Mouse (Mus musculus): ENCODE results near the gene Cldn15.

Cldn15 gene

DNA sequence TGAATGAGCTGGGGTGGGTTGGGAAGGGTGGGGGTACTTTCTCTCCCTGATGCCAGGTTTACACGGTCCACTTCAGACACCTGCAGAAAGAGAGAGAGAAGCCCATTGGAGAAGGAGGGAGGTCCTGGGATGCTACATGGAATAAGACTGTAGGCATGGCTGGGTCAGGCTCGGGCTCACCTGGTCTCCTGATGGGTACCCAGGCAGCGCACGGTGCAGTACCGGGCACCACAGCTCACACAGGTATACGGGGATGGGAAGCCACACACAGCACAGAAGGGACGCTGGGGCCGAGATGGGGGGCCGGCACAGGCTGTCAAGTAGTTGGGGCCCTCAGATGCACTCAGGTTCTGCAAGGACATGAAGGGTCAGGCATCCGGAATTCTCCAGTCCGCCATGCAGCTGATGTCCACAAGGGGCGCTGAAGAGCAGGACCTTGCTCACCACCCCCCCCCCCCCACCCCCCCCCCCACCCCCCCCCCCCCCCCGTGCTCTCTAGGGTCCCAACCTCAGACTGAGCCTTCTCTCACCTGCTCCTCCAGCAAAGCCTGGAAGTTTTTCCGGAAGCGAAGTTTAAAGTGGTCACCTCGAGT is 16.0 kb downstream of the Cldn15 start:
- DNase-seq (ENCODE audit: low spot score), result no peak

DNA sequence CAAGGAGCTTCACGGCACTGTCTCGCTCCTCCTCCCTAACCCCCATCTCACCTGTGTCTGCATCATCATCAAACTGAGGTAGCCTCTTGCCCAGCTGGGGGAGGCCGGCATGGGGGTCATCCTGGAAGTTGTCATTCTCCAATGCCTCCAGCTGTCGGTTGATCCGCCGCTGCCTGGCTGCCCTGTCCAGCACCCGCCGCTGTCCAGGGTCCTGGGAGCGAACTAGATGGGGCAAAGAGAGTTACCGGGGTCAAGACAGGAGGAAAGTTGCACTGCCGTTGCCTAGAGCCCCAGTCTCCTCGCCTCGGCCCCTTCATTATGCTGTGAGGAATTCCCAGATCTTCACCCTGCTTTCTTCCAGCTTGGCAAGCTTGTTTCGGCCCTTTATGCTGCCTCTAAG is 18.4 kb downstream of the Cldn15 start:
- DNase-seq (ENCODE audit: low spot score), result no peak

- DNase-seq (ENCODE audit: low spot score), result peak; percentile 93
Observed at GRCm38 (mm10) chr5:136986695-136987137, 20.3 kb downstream of the Cldn15 start, which contains the start of gene Plod3. Gene Plod3, plus strand, starts transcription at chr5:136987019.

DNA sequence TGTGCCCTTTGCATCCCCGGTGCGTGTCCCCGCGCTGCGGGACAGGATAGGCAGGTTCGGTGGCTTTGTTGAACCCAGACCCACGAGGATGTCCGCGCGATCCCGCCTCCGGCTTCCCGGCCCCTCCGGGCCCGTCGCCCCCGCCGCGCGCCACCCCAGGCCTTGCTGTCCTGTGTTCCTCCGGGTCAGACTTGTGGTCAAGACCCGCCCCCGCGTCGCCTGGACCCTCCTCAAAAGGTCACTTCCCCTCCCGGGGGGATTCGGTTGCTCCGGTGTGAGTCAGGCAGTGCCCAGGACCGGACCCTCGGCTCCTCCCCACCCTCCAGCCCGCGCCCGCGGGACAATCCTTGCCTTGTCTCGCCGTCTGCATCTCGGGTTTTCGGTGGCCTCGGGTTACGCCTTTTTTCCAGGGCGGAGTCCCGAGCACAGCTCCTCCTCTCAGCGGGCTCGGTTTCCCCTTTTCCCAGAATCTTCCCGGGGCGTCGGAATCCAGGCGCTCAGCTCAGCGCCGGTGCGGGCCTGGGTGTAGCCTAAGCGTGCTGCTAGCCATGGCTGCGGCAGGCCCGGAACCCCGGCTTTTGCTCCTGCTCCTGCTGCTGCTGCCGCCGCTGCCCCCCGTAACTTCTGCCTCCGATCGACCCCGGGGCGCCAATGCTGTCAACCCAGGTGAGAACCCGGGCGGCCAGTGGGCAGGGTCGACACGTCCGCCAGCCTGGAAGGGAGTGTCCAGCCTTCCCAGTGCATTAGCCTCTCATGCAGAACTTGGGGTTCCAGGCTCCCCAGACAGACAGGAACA is 20.9 kb downstream of the Cldn15 start:
- DNase-seq (ENCODE audit: low spot score), result peak; percentile 83

DNA sequence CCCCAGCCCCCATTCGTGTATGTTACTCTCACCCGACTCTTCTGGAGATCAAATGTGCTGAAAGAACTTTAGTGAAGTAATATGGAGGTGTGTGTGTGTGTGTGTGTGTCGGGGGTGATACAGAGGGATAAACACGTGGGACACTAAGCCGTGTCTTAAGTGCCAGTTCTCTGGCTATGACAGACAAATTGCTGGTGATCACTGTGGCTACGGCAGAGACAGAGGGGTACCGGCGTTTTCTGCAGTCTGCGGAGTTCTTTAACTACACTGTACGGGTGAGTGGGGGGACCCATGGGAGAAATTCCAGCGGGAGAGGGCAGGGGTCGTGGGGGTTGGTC is 21.5 kb downstream of the Cldn15 start, which contains the start of gene Znhit1:
TSS of gene Znhit1 (minus strand) at position 88 of the 338 bp plus-strand sequence.
- no peak for DNase-seq (ENCODE audit: low spot score)

DNA sequence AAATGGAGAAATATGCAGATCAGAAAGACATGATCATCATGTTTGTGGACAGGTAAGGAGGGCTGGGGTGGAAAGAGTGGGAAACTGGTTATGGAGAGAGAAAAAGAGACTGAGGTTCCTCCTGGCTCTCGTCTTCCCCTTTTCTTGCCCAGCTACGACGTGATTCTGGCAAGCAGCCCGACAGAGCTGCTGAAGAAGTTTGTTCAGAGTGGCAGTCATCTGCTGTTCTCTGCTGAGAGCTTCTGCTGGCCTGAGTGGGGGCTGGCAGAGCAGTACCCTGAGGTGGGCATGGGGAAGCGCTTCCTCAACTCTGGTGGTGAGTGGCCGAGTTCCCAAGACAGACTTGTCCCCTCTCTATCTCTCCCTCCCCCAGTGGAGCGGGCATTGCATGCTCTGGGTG is 22.0 kb downstream of the Cldn15 start:
- no peak for DNase-seq (ENCODE audit: low spot score)

DNA sequence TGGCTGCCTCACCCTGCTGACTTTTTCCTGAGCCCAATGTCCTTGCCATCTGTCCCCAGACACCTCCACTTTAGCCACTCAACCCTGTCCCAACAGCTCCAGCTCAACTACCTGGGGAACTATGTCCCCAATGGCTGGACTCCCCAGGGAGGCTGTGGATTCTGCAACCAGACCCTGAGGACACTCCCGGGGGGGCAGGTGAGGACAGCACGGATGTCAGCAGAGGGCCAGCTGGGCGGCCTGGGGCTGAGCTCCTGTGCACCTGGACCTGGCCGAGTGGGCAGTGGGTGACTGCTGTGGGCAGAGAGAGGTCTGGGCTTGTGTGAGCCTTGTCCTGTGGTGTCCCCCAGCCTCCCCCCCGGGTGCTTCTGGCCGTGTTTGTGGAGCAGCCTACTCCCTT is 23.4 kb downstream of the Cldn15 start:
- no peak for DNase-seq (ENCODE audit: low spot score)

GRCm38 (mm10) chr5:136999449-136999848 is 33.0 kb downstream of the Cldn15 start:
- DNase-seq (ENCODE audit: low spot score), result no peak

- DNase-seq (ENCODE audit: low spot score), result no peak
Observed at GRCm38 (mm10) chr5:137000612-137001011, 34.2 kb downstream of the Cldn15 start.

- DNase-seq (ENCODE audit: low spot score), result no peak
Observed at GRCm38 (mm10) chr5:137007276-137007675, 40.9 kb downstream of the Cldn15 start.

- DNase-seq (ENCODE audit: low spot score), result no peak
Observed at GRCm38 (mm10) chr5:137009988-137010387, 43.6 kb downstream of the Cldn15 start.

- DNase-seq (ENCODE audit: low spot score), result no peak
Observed at GRCm38 (mm10) chr5:137012401-137012950, 46.1 kb downstream of the Cldn15 start.

- DNase-seq (ENCODE audit: low spot score), result no peak
Observed at GRCm38 (mm10) chr5:137015913-137016312, 49.5 kb downstream of the Cldn15 start.

DNA sequence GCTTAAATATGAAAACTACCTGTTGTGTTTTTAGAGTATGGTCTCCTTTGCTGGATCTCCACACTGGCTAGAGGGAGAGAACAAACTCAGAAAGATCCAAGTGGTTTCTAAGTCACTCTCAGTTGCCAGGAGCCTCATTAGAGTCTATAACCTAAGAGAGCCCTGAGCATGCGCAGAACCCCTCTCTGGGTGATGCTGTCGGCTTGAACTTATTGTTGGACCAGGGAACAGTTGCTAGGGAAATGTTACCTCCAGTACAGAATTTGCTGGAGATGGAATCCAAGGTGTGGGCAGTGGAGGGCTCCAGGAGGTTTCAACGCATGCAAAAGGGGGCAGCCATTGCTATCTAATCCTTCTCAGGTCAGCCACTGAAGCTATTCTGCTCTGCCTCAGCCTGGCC is 57.9 kb downstream of the Cldn15 start:
- no peak for DNase-seq (ENCODE audit: low spot score)

DNA sequence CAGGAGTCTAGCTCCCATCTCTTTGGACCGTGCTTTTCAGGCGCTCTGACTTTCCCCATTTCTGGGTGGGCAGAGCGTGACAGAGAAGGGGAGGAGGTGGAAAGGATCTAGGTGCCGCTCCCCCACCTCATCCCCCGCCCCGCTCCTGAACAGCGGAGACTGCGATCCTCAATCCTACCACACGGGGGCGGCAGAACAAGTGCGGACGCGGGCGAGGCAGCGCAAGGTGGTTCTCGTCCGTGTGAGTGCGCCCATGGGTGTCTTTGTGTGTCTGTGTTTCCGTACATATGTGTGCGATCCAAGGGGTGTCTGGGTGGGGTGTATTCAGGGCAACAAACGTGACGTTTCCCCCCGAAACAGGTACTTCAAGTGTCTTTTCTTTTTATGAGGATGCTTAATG is 58.7 kb downstream of the Cldn15 start:
- peak; percentile 69 for DNase-seq (ENCODE audit: low spot score)

All from ovary, postnatal 36 days (tissue).